Mouse (Mus musculus) E14TG2a.4 (cell line): ENCODE data around the gene Afg1l.

Experiments used
- CTCF ChIP-seq: conservative IDR thresholded peaks from 2 replicates; pipeline ENCODE4 v1.5.1; 2014; ENCODE audit warnings: low read length
- NANOG ChIP-seq: IDR thresholded peaks from 2 replicates; pipeline ENCODE4 v1.6.1; 2014; ENCODE audit warnings: borderline replicate concordance, low read length, mixed read lengths
- POU5F1 ChIP-seq: IDR thresholded peaks from 2 replicates; pipeline ENCODE4 v1.6.1; 2014; ENCODE audit warnings: low read length, borderline replicate concordance

- no peak for TF ChIP-seq CTCF
- TF ChIP-seq POU5F1, result no peak
- TF ChIP-seq NANOG, result no peak
These were observed 150.8 kb downstream of the Afg1l start for GRCm38 (mm10) chr10:42327576-42327975.
